ENCODE assay signal across 11 mouse cellular contexts in the genomic region with DNA sequence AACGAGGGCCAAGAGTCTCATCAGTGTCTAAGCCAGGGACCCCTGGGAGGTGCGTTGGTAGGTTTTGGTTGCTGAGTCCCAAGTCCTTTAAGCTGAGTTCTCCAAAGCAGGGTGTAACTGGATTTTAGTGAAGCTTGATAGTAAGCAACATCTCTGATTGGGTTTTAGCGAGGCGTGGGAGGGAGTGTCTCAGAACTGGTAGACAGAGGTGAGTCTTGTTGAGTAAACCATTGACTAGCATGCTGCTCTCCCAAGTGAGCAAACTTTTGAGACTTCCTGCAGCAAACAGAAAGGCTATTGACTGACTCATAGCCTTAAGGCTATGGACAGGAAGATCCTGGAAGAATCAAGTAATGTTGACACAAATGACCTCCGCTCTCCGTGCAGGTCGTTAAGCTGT.
DNase-seq lines count a peak whose midpoint lies in the region; ATAC-seq and TF ChIP-seq lines count a peak whose summit lies in the region.
"Had no signal": no experiment of that assay in that cellular context is flagged by ENCODE, and none has a peak within 500 bp of the region (broad histone marks: within the 10 kb centered on the region; RNA-seq: fewer than 3 reads in every experiment).

No protein-coding gene starts in this region.

- no peaks in the 10 kb centered on the region for H3K36me3 ChIP-seq in intestine, postnatal 0 days (ENCODE audit: control insufficient read depth, insufficient read depth)
- no peaks in the 10 kb centered on the region for H3K36me3 ChIP-seq in limb, embryonic 15.5 days
- no peaks in the 10 kb centered on the region for H3K36me3 ChIP-seq in midbrain, embryonic 13.5 days
- H3K36me3 ChIP-seq: liver, embryonic 13.5 days had no signal

- H3K9ac ChIP-seq in intestine, postnatal 0 days (ENCODE audit: low read depth, low read length) = 0 out of 2 replicates have a peak overlapping the region, but pooled peaks have one; percentile 3
- H3K9ac ChIP-seq in limb, embryonic 15.5 days = no peak overlapping the region
- H3K9ac ChIP-seq in midbrain, embryonic 13.5 days (replicated peaks) = no peak overlapping the region
- H3K9ac ChIP-seq: forebrain, embryonic 13.5 days; liver, embryonic 13.5 days had no signal

- no peak for TF ChIP-seq CTCF in gastrocnemius, adult 2 months (IDR thresholded peaks at IDR 0.05)
- no peak for TF ChIP-seq CTCF in intestine, postnatal 0 days (IDR thresholded peaks at IDR 0.05; ENCODE audit: low read depth)

- peak overlapping the region; percentile 74 for H3K4me3 ChIP-seq in gastrocnemius, adult 2 months
- peak overlapping the region; percentile 35 for H3K4me3 ChIP-seq in intestine, postnatal 0 days (ENCODE audit: low read depth, low read length)
- H3K4me3 ChIP-seq in limb, embryonic 15.5 days = peak overlapping the region; percentile 36; the same call in 1 of the 2 replicates
- no peak overlapping the region for H3K4me3 ChIP-seq in midbrain, embryonic 13.5 days (replicated peaks)
- H3K4me3 ChIP-seq: forebrain, embryonic 13.5 days; liver, embryonic 13.5 days had no signal

- H3K27me3 ChIP-seq in intestine, postnatal 0 days (replicated peaks; ENCODE audit: control insufficient read depth, insufficient read depth, low read length) = no peaks in the 10 kb centered on the region
- no peaks in the 10 kb centered on the region for H3K27me3 ChIP-seq in limb, embryonic 15.5 days
- peaks cover 5% of the 10 kb centered on the region; the same call in 1 of the 2 replicates for H3K27me3 ChIP-seq in midbrain, embryonic 13.5 days
- H3K27me3 ChIP-seq: forebrain, embryonic 13.5 days; liver, embryonic 13.5 days had no signal

- peaks cover 4% of the 10 kb centered on the region; the same call in 1 of the 2 replicates for H3K4me1 ChIP-seq in intestine, postnatal 0 days (replicated peaks; ENCODE audit: control insufficient read depth, insufficient read depth, low read length)
- H3K4me1 ChIP-seq in limb, embryonic 15.5 days = peaks cover 36% of the 10 kb centered on the region
- H3K4me1 ChIP-seq in midbrain, embryonic 13.5 days (replicated peaks) = peaks cover 26% of the 10 kb centered on the region

- 27% methylated on average over 7 of the region's 7 CpGs for WGBS in intestine, postnatal 0 days
- 64% methylated on average over 7 of the region's 7 CpGs for WGBS in limb, embryonic 15.5 days
- WGBS in midbrain, embryonic 13.5 days = 79% methylated on average over 7 of the region's 7 CpGs

- peak overlapping the region; percentile 79 for H3K27ac ChIP-seq in gastrocnemius, adult 2 months
- peak overlapping the region; percentile 10; the same call in 1 of the 2 replicates for H3K27ac ChIP-seq in intestine, postnatal 0 days (ENCODE audit: low read depth, low read length)
- peak overlapping the region; percentile 91; the same call in 1 of the 2 replicates for H3K27ac ChIP-seq in limb, embryonic 15.5 days
- H3K27ac ChIP-seq in midbrain, embryonic 13.5 days = no peak overlapping the region
- H3K27ac ChIP-seq: forebrain, embryonic 13.5 days; liver, embryonic 13.5 days had no signal

- H3K4me2 ChIP-seq in intestine, postnatal 0 days (replicated peaks; ENCODE audit: low read depth) = peak overlapping the region; percentile 66
- H3K4me2 ChIP-seq in limb, embryonic 15.5 days = peak overlapping the region; percentile 58
- no peak overlapping the region for H3K4me2 ChIP-seq in midbrain, embryonic 13.5 days (replicated peaks)
- H3K4me2 ChIP-seq: forebrain, embryonic 13.5 days; liver, embryonic 13.5 days had no signal

- H3K9me3 ChIP-seq in intestine, postnatal 0 days (ENCODE audit: control insufficient read depth) = no peaks in the 10 kb centered on the region
- H3K9me3 ChIP-seq in limb, embryonic 15.5 days = no peaks in the 10 kb centered on the region
- H3K9me3 ChIP-seq in midbrain, embryonic 13.5 days = no peaks in the 10 kb centered on the region
- H3K9me3 ChIP-seq: forebrain, embryonic 13.5 days; liver, embryonic 13.5 days had no signal

- intact Hi-C loops in gastrocnemius, adult 2 months (cut with DNase I) = no loop called here
- intact Hi-C loops in gastrocnemius, postnatal 14 days (cut with DNase I; ENCODE audit: low total_unique reads) = no loop called here

- DNase-seq in gastrocnemius, adult 2 months = no peak
- no peak for DNase-seq in gastrocnemius, postnatal 14 days
- DNase-seq in 3T3-L1 (ENCODE audit: low read depth, low spot score) = peak; percentile 39
- no peak for DNase-seq in natural killer cell, adult 2 months (ENCODE audit: low spot score in 2 of 2)
- DNase-seq in testis, postnatal 14 days (ENCODE audit: low spot score) = no peak
- DNase-seq: liver, embryonic 13.5 days had no signal

- peak; percentile 89 for ATAC-seq in intestine, postnatal 0 days
- ATAC-seq in limb, embryonic 15.5 days (ENCODE audit: insufficient number of reproducible peaks, low FRiP score, low TSS enrichment, low read depth) = no peak; the same call in 1 of the 2 replicates
- ATAC-seq in midbrain, embryonic 13.5 days = no peak
- ATAC-seq: forebrain, embryonic 13.5 days; hindbrain, embryonic 16.5 days had no signal
